Mouse (Mus musculus) embryo, embryonic 9.5 days (tissue): ENCODE data around the gene Dtx3.
A peak's percentile ranks its signal among the peaks of the same experiment; 100 is the strongest.
"Not testable (repeated sequence)": the region's sequence is repeated elsewhere in the genome, so short reads cannot be mapped to it uniquely, and the experiment has no call there.

ENCODE experiments used
- DNase-seq: peaks from one replicate; pipeline ENCODE4 v3.0.0-alpha.2; 2017; ENCODE audit errors: extremely low spot score

Dtx3 gene

DNA sequence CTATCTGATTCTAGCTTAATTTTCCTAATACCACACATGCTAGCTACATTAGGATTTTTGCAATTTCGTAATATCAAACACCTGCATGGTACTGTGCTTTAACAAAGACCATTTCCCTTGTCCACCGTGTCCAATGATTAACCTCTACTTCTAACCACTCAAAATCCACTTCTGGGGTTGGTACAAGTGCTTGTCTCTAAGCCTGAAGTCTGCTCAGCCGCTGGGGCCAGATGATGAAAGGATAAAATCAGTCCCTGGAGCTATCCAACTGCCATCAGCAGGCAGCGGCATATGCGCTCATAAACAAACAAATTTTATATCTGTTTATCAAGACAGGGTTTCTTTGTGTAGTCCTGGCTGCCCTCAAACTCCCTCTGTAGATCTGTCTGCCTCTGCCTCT, 9.1 kb upstream of the Dtx3 start:
- no peak for DNase-seq

GRCm38 (mm10) chr10:127203106-127203505, 7.6 kb upstream of the Dtx3 start:
- no peak for DNase-seq

- no peak for DNase-seq
These were observed 4.8 kb upstream of the Dtx3 start for GRCm38 (mm10) chr10:127200279-127200678.

- no peak for DNase-seq
These were observed 3.9 kb upstream of the Dtx3 start for GRCm38 (mm10) chr10:127199474-127199873.

DNA sequence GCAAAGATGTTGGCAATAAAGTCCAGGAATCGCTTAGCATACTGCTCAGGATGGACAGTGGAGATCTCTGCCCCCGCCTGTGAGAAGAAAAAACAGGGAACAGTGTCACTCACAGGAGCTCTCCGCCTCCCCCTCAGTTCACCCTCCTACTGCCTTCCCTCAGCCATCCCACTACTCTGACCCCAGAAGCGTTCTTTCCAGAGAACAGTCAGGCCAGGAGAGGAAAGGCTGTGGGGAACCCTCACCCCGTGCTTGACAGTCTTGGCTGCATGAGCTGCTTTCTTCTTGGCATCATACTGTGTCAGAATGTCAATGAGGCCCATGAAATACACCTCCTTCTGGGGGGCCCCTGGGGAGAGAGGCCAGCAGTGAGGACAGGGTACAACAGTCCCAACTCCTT, 3.5 kb upstream of the Dtx3 start:
- DNase-seq: no peak

GRCm38 (mm10) chr10:127198492-127198891, 3.0 kb upstream of the Dtx3 start:
- DNase-seq: no peak

GRCm38 (mm10) chr10:127197505-127198110, 2.1 kb upstream of the Dtx3 start:
- no peak for DNase-seq

- no peak for DNase-seq
These were observed 1.6 kb upstream of the Dtx3 start for GRCm38 (mm10) chr10:127197104-127197503.

DNA sequence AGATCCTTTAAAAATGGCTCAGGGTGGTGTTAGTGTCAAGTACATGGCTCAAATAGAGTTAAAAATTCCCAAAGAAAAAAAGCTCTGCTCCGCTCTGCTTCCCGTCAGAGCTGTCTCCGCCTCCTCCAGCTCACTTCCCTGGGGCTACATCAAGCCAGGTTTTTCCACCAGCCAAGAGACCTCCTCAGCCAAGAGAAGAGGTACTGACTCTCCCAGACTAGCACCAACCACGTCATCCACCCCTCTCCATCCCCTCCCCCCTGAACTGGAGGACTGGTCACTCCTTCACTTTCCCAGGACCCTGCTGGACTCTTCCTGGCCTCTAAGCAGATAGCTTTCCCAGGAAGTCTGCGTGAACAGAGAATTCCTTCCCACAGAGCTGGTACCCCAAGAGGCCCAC, 864 bp upstream of the Dtx3 start:
- peak; percentile 73 for DNase-seq

DNA sequence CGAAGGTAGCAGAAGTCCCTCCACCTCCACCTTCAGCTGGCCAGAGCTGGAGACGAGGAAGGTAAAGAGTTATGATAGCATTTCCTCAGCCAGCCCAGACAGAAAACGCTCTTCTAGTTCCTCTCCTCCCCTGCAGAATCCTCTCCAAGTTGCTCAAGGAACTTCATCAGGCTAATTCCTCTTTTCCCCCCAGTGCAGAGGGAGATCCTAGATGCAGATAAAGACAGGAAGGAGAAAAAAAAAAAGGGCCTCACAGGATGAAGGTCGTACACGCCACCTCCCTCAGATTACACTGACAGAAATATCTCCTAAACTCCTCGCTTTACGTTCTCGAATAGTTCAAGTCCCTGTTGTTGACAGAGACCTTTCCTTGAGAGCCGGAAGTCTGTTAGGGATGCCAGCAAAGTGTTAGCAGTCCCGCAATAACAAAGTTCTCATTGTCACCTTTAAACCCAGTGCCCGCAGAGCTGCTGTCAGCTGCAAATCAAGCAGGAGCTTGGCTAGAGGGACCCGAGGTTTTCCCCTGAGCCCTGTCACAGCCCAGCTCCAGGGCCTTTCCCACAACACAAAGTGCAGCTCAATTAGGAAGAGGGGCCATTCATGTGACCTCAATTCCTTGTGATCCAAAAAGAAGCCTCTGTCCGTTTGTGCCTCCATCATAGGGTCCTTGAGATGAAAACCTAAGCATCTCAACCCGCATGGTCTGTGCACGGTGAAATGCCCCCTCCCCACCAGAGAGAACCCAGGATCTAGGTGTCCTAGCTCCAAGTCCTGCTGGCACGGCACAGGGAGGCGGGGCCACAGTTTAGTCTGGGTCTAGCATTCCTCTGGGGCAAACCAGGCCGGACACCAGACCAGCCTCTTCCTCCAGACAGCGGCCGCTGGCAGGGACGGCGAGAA, 850 bp downstream of the Dtx3 start:
- DNase-seq: peak; percentile 65

DNA sequence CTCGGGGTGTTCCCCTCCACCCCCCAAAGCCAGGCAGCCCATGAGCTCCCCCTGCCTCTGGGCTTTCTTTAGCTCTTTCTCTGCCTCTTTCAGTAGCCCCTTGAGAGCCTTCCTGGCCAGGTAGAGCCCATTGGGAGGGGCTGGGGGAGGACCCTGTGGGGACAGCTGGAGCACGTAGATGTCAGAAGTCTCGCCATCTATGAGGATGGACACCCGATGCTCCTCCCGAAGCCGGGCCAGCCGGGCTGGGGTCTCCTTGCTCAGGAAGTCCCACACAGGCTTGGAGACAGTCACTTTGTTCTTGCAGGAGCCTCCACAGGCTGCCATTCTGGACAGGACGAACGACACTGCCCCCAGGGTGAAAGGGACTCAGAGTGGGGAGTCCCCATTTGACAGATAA, 2.5 kb downstream of the Dtx3 start:
- no peak for DNase-seq

DNA sequence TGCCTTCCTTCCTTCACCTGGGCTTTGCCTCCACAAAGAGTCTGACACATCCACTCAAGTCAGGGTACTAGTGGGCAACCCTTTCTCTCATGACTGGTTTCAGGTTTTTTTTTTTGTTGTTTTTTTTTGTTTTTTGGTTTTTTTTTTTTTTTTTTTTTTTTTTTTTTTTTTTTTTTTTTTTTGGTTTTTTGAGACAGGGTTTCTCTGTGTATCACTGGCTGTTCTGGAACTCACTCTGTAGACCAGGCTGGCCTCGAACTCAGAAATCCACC, 3.5 kb downstream of the Dtx3 start:
- not testable (repeated sequence) for DNase-seq

DNA sequence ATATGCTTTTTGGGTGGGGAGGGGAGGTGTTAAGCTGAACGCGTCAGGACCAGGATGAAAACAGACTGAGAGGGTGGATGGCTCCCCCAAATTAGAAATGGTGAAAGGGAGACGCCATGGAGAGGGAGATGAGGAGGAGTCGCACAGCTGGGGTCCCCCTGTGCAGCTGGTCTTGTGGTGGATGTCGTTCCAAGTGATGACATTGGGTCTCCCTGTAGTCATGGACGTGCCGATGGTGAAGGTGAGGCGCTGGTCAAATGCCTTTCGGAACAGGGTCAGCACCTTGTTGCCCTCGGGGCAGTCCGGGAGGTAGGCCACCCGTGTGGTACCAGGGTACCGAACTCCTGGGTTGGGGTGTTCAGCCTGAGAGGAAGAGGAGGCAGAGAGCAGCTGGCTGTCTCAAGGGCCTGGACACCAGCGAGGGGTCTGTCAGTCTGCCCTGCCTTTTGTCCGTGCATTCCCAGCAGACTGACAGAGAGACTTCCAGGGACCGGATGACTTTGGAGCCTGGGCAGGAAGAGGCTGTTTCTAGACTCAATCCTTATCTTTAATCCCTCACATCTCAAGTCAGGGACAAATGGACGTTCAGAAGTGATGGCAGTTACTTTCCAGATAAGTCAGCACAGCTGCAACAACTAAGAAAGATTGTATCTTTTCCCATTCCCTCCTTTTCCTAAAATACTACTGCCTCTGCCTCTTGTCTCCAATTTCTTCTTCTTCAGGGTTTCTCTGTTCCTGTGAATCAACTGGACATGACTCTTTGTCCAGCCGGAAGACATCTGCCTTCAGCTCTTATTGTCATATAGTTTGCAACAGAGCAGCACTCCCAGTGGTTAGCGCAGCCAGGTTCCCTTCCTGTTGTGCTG, 4.1 kb downstream of the Dtx3 start:
- no peak for DNase-seq

DNA sequence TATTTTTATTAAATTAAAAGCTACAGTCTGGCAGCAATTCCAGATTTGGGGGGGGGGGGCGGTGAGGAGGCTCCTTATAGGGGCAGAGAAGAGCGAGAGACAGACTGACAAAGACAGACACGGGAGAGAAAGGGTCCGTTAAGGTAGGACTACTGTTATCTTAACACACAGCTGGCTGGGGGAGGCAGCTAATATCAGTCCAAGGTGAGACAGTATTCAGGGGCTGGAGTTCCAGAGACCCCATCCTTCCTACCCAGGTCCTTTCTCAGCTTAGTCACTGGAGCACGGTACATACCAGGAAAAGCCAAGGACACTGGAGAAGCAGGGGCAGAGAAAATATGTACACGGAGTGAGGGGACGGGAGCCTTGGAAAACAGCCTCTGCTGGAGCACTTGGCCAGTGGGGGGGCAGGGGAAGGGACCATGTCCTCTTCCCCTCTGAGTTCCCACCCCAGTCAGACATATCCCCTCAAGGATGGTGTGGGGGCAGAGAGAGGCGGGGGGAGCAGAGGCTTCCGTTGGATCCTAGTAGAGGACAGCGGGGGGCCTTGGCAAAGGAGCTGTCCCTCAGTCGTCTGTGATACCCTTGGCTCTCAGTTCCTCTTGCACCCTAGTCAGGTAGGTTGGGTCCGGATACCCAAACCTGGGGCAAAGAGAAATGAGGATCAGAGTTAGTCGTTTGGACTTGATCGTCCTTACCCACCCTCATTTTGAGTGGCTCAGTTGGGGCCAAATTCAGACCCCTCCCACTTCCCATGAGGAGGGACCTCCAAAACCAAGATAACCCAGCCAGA, 4.9 kb downstream of the Dtx3 start:
- DNase-seq: no peak

DNA sequence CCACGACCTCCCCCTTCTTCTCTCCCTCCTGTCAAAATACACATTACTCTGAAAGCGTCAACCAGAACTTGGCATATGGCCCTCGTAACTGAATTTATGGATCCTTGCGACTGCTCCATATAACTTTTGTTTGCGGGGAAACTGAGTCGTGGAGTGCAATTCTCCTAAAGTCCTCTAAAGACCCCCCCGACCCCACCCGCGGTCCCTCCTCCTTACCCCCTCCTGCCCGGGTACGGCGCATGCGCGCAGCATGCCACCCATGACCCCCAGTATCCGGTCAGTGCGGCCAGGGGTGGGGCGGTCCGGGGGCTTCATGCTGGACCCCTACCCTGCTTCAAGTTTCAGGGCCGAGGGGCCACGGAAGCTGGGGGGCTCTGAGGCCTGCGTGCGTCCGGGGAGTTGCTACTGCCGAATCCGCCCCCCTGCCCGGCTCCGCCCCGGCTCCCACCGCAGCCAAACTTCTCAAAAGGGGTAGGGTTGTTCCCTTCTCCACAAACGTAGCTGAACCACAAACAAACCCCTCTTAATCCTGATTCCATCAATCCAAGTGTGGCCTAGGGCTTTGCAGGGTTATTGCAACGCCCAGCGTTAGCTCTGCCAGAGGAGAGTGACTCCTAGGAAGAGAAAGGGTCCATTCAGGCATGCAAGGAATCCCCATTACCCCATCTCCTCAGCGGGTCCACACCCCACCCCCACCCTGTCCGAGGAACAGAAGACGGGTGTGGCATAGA, 5.7 kb downstream of the Dtx3 start, which contains the start of gene Arhgef25:
Gene Arhgef25 (minus strand): TSS at position 433 of the 731 bp plus-strand sequence.
- peak; percentile 85 for DNase-seq

GRCm38 (mm10) chr10:127189116-127189650, 6.3 kb downstream of the Dtx3 start:
- DNase-seq: no peak

DNA sequence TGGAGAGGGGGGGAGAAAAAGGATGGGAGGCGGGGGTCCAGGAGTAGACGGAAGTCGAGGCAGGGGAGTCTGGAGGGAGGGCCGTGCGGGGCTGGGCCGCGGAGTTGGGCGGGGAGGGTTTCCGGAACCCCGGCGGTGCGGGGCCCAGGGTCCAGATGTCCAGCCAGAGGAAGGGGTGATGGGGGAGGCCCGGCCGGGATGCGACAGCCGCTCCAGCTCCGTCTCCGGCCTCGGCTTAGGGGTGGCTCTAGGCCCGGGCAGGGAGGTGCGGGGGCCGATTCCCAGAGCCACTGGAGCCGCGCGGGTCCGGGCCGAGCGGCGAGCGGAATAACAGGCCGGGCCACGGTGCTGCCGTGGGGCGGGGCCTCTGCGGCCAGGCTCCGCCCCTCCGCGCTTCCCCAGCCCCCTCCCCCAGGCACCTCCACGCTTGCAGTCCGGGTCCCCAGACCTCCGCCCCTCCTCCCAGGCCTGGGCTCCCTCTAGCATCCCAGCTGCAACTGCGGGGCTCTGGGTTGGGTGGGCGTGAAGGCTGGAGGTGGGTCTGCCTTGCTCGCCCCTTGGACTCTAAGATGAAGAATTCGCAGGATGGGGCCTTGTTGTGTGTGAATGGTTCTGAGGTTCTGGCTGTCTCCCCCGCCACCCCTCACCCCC, 6.9 kb downstream of the Dtx3 start:
- DNase-seq: peak; percentile 92

- DNase-seq: no peak
These were observed 7.5 kb downstream of the Dtx3 start for GRCm38 (mm10) chr10:127188079-127188453.

DNA sequence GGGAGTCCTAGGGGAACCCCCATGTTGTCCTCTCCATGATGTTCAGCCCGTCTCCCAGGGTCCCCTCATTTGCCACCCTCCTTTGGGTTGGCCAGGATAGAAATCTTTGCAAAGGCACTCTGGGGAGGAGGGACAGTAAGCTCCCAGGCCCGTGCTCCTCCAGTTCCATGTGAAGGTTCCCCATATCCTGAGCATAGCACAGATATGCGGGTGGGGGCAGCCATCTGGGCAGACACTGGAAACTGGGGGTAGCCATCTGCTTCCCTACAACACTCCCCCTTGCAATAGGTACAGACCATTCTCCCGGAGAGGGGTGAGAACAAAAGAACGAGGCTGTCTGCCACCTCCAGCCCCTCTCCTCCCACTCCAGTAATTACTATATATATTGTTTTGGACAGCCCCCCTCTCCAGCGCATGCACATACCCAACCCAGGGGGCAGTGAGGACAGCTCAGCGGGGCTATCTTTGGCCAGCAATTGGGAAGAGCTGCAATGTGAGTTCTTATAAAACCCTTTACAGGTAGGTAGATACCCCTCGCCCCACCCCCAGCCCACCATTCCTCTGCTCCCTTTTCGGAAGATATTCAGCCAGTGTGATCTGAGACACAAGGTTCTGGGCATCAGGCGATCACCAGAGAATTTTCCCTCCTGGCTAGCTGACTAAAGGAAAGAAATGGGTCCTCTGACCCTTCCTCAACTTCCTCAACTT, 8.0 kb downstream of the Dtx3 start:
- DNase-seq: no peak

- no peak for DNase-seq
These were observed 9.1 kb downstream of the Dtx3 start for GRCm38 (mm10) chr10:127186451-127186850.
